Mouse (Mus musculus) thymus, postnatal 0 days (tissue): ENCODE measurements around the gene Aftph. TPM values are rescaled to one million over a fixed set of nuclear protein-coding genes. Genes with fewer than 3 reads are reported as not detected.

Source experiments
- DNase-seq: peaks from one replicate; pipeline ENCODE4 v3.0.0-alpha.2; 2015; ENCODE audit warnings: low spot score
- polyA plus RNA-seq: library from polyadenylated mRNA; unstranded; fragments of >200 nt; fragmentation: Nextera tagmentation; extraction: Ambion mirVana; gene quantifications from 2 replicates; pipeline ENCODE4 v1.2.1, GENCODE M21; 2015

Aftph gene
- polyA plus RNA-seq, 1 experiment from 2014 or later: 41.9 TPM

GRCm38 (mm10) chr11:20729403-20729802 is 12.0 kb downstream of the Aftph start:
- DNase-seq: no peak

DNA sequence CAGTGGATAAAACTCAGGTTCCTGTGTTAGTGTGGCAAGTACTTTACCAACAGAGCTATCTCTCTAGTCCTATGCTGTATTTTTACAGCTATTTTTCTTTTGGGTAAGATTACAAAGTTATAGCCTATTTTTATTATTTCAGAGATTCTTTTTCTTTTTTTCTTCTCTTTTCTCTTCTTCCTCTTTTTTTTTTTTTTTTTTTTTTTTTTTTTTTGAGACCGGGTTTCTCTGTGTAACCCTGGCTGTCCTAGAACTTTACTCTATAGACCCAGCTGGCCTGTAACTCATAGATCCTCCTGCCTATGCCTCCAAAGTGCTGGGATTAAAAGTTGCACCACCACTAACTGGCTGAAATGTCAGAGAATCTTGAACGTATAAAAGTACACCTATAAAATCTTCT is 13.3 kb downstream of the Aftph start:
- DNase-seq: no peak

GRCm38 (mm10) chr11:20723572-20723971 is 17.8 kb downstream of the Aftph start:
- DNase-seq: no peak

GRCm38 (mm10) chr11:20712068-20712671 is 29.2 kb downstream of the Aftph start:
- DNase-seq: no peak

DNA sequence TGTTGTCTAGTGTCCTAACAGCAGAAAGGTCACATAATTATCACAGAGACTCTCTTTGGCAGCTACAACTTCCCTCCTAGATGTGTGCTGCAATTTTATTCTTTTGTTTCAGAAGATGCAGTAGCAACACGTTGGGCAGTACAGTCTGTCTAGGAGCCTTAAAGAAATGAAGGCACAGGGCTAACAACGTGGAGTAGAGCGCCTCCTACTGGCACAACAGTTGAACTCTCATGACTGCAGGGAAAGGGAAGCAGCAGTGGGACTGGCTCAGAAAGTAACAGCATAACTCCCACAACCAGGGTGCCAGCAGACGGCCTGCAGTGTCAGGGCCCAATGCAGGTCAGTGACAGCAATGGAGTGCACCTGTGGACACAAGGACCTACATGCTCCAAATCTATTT is 50.4 kb downstream of the Aftph start:
- peak; percentile 79 for DNase-seq

- DNase-seq: no peak
Measured at GRCm38 (mm10) chr11:20681679-20682078, 59.7 kb downstream of the Aftph start.

DNA sequence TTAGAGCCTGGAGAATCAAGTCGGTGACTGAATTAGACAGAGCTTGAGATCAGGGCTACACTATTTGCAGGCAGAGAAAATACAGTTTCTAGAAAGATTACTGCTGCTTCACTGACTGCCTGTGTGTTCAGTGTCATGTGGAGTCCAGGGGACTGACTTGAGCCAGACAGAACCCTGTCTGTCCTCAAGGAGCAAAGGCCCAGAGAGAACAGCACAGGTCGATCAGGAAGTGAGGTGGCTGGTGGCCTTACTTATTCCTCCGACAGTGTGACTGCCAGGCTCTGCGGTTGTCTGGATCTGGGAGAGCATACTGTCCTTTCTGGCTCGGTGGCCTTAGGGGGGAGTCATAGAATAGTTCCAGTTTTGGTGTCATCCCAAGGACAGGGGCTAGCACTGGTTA is 60.6 kb downstream of the Aftph start:
- DNase-seq: no peak

DNA sequence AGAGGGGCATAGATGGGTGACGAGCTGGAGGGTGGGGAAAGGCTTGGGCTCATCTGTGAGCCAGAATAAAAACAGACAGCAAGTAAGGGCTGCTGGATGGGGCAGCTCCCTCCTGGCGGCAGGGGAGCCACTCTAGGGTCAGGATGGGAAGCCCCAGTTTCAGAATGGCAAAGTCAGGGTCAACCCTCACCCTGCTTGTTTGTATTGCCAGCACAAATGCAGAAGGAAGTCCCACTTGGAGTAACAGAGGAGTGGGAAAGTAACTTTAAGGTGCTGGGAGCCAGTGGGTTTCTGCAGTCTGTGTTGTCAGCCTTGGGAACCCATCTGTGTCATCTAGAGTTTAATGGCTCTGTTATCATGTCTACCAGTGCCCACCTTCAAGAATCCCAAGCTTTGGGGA is 62.0 kb downstream of the Aftph start:
- DNase-seq: no peak

DNA sequence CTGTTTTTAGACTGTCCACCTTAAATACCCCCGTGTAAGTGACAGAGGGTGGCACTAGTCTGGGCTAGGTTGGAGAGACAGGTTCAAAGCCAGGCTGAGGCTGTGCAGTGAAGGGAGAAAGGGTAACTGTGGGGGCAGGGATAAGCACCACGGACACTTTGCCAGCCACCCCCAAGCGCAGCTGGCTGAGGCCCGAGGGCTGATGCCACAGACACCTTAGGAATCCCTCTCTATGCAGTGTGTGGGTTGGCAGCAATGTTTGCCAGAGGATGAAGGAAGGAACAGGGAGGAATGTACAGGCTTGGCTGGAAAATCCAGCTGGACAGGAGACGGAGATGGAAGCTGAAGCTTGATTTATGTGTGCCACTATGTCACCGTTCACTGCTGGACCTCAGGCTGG is 68.9 kb downstream of the Aftph start:
- no peak for DNase-seq

DNA sequence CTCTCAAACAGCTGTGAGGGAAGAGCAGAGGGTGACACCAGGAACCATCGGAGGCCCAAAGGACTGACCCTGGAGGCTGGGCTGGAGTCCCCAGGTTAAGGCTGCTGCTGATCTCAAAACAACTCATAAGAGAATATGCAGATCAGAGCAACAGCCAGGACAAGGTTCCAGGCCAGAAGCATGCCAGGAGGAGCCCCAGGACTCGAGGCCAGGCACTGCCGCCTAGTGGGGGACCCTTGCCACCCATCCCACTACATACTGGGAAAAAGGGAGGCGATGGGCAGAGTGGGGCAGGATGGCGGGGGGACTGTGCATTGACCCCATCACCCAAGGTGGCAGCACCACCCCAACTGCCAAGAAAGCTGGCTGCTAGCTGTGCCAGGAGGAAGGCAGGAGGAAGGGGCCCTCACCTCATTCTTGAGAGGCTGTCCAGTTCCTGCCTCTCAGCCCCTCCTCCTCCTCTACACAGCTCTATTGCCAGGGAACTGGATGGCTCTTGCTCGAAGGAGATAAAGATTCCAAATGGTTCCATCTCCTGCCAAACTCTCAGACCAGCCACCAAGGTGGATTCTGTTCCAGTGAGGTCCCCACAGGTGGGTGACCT is 69.5 kb downstream of the Aftph start:
- DNase-seq: no peak

- no peak for DNase-seq
Measured at GRCm38 (mm10) chr11:20664878-20665277, 76.5 kb downstream of the Aftph start.

GRCm38 (mm10) chr11:20663580-20664198 is 77.7 kb downstream of the Aftph start:
- no peak for DNase-seq

GRCm38 (mm10) chr11:20662811-20663210 is 78.6 kb downstream of the Aftph start:
- no peak for DNase-seq

- DNase-seq: peak; percentile 75
Measured at GRCm38 (mm10) chr11:20661652-20662051, 79.7 kb downstream of the Aftph start.

DNA sequence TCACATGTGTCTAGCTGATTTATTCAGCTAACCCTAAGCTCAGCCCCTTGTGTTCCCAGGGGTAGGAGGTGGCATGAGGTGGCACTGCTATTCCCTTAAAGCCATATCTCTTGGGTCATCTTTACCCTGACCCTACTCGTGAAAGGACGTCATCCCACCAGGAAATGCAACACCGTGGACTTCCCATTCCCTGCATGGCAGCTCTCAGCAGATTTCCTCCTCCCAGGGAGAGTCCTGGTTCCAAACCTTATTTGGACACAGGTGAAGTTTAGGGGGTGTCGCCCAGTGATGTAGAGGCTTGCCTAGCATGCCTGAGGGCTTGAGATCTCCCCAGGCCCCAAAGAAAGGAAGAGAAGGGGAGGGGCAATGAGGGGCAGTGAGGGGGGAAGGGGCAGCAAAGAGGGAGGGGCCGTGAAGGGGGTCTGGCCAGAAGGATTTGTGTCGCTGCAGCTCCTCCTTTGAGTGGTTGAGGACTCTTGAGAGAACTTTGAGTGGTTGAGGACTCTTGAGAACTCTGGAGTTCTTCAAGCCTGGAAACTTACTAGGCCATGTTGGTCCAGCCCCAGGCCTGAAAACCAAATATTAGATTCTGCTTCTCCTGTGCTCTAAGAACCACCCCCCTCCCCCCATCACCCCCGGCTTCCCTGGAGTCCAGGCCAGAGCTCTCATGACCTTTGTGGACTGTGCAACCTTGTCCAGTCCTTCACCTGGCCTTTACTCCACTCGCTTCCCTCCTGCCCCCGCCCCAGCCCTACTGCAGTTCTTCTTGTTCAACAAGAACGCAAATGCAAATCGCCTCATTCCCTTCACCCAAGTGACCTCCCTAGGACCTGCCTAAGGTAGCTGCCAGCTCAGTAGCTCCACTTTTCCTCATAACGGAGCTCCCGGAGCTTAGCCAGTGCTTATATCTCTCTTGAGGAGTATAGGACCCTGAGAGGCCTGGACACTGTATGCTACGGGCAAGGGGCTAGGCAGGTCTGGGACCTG is 81.0 kb downstream of the Aftph start:
- DNase-seq: no peak

- no peak for DNase-seq
Measured at GRCm38 (mm10) chr11:20659094-20659493, 82.3 kb downstream of the Aftph start.

DNA sequence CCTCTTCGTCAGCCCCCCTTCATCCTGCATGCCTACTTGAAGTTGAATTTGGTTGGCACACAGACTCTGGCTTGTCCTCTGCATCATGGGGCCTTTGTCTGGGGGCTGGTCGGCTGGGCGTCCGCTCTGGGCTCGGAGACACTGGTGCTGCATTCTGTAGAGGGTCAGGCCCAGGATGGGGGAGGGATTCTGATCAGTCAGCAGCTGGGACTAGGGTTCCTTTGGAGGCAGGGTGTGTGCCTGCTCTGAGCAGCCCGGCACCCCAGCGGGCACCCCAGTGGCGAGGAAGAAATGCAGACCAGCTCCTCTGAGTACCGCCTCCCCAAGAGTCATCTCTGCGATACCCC is 84.7 kb downstream of the Aftph start:
- DNase-seq: no peak

GRCm38 (mm10) chr11:20655795-20656710 is 85.3 kb downstream of the Aftph start:
- DNase-seq: peak; percentile 50

DNA sequence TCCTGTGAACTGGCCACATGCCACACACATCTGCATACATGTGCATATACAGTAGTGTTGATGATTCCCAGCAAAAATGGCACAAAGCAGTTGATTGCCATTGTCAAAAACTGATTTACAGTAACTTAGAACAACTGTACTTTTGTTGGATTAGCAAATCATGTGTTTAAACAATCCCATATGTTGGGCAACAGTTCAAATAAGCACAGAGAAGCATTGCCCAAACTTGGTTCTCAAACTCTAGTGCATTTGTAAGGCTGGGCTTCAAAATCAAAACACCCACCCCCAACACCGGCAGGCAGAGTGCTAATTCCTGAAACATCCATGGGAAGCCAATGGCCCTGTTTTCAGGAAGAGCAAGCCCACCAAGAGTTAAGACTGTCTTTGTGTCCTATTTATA is 90.2 kb downstream of the Aftph start:
- no peak for DNase-seq

GRCm38 (mm10) chr11:20650006-20650639 is 91.3 kb downstream of the Aftph start:
- DNase-seq: no peak
